Mouse (Mus musculus) telencephalon, adult 2 months (tissue): Measurements from ENCODE around the gene Hyal1.

ENCODE experiments used
- DNase-seq: peaks from one replicate; pipeline ENCODE4 v3.0.0-alpha.2; 2011; ENCODE audit warnings: low read depth, low spot score

Gene Hyal1

GRCm38 (mm10) chr9:107617461-107617860, 40.7 kb downstream of the Hyal1 start:
- DNase-seq, result no peak

DNA sequence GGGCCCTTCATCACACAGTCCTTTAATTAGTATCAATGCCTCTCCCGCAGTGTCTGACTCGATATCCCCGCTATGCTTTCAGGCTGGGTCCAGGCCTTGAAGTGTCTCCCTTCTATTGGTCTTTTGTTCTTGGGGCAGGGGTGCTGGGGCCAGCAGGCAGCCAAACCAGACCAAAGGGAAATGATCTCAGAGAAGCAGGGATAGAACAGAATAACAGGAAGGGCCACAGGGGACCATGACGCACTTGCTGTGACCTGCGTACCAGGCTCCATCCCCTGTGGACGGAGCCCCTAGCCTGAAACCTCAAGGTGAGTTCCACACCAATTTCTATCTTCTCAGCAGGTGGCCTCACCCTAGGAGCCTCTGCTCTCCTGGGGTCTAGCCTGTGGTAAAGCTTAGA, 41.4 kb downstream of the Hyal1 start:
- DNase-seq, result no peak

DNA sequence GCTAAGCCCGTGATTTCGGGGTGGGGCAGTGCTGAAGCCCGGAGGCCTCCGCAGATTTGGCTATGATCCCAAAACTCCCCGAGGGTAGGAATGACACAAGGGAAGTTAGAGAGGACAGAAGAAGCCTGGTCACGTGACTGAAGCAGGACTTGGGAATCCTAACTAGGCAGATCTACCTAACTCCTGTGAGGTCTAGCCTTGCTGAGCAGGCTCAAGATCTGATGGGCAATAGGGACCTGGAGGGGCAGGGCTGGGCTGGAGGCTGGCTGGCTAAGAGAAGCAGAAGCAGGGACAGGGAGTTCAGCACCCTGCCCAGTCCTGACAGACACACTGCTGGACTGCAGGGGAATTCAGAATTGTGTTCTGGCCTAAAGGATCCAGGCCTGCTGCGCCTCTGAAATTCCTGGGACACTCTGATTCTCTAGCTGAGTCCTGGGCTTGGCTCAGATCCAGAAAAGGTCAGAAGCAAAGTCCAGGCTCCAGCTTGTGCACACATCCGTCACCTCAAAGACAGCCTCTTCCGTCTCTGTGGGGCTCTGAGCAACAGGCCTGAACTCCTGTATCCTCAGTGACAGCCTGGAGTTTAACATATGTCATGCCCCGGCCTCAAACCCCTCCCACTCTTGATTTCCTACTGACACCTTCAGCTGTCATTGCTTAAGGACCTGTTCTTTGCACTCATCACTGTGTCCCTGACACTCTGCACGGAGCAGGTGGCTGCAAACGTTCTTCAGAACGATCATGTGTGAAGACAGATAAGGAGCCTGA, 42.2 kb downstream of the Hyal1 start:
- no peak for DNase-seq

DNA sequence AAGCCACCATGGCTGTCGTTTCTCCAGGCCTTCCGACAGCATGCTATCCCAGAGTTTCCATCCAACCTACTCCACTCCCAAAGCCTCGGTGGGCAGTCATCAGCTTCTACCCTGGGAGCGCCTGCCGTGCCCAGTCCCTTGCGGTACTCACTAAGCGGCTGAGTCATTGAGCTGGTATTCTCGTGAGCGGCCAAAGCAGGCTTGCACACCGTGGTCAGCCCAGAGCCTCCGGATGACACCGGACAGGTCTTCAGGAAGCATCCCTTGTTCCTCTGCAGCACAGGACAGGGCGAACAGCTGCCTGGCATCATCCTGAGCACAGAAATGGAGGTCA, 42.8 kb downstream of the Hyal1 start:
- no peak for DNase-seq

DNA sequence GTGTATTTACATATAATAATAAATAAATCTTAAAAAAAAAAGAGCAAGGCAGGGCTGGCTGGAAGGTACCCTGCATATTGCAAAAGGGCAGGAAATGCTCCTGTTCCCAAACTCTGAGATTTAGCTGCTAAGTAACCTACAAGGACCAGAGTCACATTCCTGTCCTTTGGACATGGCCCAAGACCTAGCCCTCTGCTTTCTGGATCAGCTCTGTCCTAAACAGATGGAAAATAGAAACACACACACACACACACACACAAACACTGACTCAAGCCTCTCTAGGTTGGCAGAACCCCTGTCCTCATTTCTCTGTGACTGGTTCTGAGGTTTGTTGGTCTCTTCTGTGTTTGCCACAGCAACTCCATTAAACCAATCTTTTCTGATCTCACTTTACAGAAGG, 44.2 kb downstream of the Hyal1 start:
- no peak for DNase-seq

DNA sequence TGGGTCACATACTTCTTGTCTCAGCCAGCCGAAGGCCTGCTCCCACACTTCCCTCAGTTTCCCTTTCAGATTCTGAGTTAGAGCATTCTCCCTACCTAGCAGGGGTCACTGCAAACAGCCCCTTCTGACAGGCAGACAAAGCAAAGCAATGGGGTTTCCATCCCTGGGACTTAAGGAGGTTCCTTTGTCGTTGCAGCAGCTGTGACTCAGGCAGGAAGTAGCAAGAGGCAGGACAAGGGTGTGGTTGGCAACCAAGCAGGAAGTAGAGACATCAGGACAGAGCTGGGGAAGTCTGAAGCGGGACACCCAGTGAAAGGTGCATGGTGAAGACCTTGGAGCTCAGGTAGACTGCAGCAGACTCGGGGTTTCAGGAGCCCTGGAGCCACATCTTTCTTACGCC, 47.8 kb downstream of the Hyal1 start:
- DNase-seq, result no peak

GRCm38 (mm10) chr9:107624951-107625350, 48.2 kb downstream of the Hyal1 start:
- no peak for DNase-seq

DNA sequence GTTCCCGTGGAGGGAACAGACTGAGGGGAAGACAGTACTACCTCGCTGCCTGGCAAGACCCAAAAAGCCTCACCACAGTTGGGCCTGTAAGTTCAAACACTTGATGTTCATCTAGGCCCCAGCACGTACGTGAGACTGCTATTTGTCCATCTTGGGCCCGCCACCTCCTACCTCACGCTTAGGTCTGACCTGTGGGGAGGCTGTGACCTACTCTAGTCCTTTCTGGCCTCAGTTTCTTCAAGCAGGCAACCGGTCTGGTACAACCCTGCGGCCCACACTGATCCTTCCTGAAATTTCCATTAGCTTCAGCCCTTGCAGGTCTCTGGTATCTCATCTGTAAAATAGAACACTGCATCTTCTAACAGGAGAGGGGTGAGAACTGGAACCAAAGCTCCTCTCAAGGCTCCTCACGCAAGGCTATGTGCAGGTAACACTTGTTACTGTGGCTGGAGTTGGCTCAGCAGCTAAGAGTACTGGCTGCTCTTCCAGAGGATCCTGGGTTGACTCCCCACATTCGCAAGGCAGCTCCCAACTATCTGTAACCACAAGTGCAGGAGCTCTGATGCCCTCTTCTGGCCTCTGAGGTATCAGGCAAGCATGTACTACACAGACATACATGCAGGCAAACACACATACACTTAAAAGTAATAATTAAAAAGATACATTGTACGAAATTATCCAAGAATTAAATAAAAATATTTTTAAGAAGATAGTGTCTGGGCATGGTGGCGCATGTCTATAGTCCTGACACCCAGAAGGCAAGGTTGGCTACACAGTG, 48.8 kb downstream of the Hyal1 start:
- no peak for DNase-seq

DNA sequence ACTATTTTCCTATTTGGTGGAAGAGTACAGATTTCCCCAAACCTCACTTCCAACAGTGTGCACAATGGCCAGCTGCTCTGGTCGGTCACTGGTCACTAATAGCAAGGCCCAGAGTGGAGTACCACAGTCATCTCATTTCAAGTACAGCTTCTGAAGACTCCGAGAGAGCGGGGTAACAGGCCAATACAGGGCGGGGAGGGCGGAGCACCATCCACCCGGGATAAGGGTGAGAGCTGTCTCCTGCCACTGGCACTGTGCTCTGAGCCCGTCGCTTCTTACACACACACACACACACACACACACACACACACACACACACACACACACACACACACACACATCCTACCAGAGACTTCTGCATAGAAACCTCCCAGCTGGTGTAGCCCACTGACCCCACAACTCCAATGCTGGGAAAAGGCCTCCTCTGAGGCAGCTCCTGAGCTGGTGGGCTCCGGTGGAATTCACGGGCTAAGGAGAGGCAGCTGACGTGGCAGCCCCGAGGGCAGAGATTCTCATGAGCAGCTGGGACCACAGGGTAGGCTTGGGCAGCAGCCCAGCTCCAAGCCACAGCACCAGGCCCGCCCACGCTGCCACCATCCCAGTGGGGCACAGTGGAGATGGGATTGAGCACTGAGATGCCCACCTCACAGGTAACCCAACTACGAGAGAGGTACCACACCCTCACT, 49.6 kb downstream of the Hyal1 start:
- DNase-seq, result no peak

DNA sequence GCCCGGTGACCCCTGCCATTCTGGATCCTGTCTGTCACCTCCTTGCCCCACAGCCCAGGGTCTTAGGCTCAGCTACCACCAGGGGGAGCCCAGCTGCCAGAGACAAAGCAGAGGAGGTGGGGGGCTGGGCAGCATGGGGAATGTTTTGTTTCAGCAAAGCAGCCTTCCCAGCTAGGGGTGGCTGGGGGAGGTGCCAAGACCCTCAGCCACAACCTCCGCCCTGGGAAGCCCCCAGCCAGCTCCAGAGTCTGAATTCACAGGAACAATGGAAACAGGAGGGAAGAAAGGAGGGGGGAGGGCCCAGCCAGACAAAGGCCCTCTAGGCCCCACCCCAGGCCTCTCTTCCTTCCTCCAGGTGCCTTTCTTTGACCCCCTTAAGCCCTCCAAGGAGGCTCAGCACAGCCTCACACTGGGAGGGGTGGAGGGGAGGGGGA, 50.1 kb downstream of the Hyal1 start:
- DNase-seq, result no peak

DNA sequence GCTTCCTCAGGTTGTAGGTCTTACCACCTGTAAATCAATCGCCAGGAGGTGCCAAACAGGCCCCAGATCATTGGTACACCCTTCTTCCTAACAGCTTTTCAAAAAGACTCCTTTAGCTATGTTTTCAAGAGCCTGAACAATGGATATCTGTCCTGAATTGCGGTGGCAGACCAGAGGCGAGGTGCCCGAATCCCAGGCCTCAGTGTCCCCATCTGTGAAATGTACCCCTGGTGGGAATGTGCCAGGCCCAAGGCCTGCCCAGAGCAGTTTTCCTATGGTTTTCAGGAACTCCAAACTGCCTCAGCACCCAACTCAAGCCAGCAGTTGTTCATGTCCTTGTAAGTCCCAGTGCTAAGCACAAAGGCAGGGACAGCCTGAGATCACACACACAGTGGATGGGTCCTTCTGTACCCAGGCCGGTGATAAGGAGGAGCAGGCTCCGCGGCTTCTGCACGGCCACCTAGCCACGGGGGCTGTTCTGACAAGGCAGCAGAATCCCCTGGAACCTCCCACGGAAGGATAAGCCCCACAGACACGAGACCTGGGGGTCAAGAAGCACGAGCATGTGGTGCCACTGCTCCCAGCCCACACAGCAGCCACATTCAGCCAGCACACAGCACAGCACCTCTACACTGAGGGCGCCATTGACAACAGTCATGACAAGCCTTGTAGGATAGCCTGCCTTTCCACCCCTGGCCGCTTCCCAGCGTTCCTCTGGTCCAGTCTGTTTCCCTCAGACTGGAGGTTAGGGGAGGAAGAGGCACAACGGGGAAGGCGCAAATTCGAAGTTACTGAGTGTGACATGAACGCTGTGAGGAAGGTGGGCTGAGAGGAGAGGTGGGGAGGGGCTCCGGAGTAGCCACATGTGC, 50.9 kb downstream of the Hyal1 start:
- DNase-seq, result no peak

DNA sequence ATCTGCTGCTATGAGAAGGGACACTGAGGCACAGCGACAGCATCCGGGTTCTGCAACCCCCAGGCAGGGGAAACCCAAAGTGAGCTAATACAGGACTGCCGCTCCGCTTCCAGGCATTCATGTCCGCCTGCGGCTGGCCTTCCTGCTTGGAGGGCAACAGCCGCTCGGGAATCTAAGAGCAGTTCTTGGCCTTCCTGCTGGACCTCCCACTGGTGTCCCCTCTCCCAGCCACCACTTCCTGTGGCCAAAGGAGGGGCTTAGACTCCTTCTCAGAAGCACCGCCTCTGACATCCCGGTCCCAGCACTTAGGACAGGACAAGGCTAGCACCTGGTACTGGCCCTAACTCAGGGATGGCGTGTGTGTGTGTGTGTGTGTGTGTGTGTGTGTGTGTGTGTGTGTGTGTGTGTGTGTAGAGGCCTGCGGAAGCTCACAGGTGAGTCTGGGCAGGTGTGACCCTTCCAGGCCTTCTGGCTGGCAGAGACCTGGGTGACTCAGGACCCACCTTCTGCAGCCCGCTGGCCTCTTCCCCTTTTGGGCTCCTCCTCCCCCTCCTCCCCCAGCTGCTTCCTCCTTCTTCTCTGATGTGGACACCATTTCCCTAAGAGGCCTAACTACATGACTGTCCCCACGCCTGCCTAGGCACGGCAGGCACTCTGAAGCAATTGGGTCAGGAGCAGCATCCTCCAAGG, 52.1 kb downstream of the Hyal1 start:
- no peak for DNase-seq

GRCm38 (mm10) chr9:107629411-107629730, 52.6 kb downstream of the Hyal1 start:
- no peak for DNase-seq

GRCm38 (mm10) chr9:107629901-107630425, 53.2 kb downstream of the Hyal1 start:
- no peak for DNase-seq

- DNase-seq, result no peak
Measured at GRCm38 (mm10) chr9:107630576-107630975, 53.8 kb downstream of the Hyal1 start.
